Mouse (Mus musculus) heart, adult 2 months (tissue): ENCODE data around the gene Zfp91. TPM values are rescaled to one million over a fixed set of nuclear protein-coding genes. Genes with fewer than 3 reads are reported as not detected.

Experiments used
- DNase-seq, 2 experiments: peaks; one replicate each; pipeline ENCODE4 v3.0.0; 2021
- H3K27ac ChIP-seq: fragments of 200-600 bp; 2 replicates; pipeline ENCODE4 v1.8.1; 2022
- H3K27me3 ChIP-seq: fragments of 200-500 bp; 2 replicates; pipeline ENCODE4 v1.6.1; 2012; ENCODE audit warnings: mild to moderate bottlenecking, low read length, inconsistent platforms, mixed read lengths; ENCODE audit not compliant: control insufficient read depth, insufficient read depth
- H3K36me3 ChIP-seq: fragments of 200-500 bp; 2 replicates; pipeline ENCODE4 v1.6.1; 2012; ENCODE audit warnings: low read length, inconsistent platforms; ENCODE audit not compliant: control insufficient read depth, insufficient read depth
- H3K4me1 ChIP-seq: fragments of 200-500 bp; 2 replicates; pipeline ENCODE4 v1.6.1; 2011; ENCODE audit warnings: low read length; ENCODE audit not compliant: control insufficient read depth, insufficient read depth
- H3K4me3 ChIP-seq: fragments of 200-600 bp; 2 replicates; pipeline ENCODE4 v1.8.1; 2022
- H3K79me2 ChIP-seq: fragments of 200-500 bp; replicated peaks from 2 replicates; pipeline ENCODE4 v1.6.1; 2012; ENCODE audit warnings: mild to moderate bottlenecking, inconsistent platforms, low read length, moderate library complexity, mixed read lengths; ENCODE audit not compliant: control insufficient read depth, insufficient read depth
- H3K9ac ChIP-seq: fragments of 200-500 bp; 2 replicates; pipeline ENCODE4 v1.6.1; 2012; ENCODE audit warnings: low read depth, mild to moderate bottlenecking, control low read depth, inconsistent platforms, low read length, mixed read lengths
- CTCF ChIP-seq: fragments of 200-600 bp; IDR thresholded peaks from 2 replicates; pipeline ENCODE4 v1.8.1; 2022; ENCODE audit warnings: antibody characterized with exemption, mild to moderate bottlenecking, moderate library complexity
- EP300 ChIP-seq: fragments of 200-500 bp; IDR thresholded peaks from 2 replicates; pipeline ENCODE4 v1.6.1; 2011; ENCODE audit warnings: low read depth, low read length, control low read depth; ENCODE audit not compliant: insufficient read depth
- POLR2A ChIP-seq: fragments of 200-500 bp; IDR thresholded peaks from 2 replicates; pipeline ENCODE4 v1.6.1; 2011; ENCODE audit warnings: mild to moderate bottlenecking, low read depth, low read length, control low read depth; ENCODE audit not compliant: insufficient read depth
- WGBS: fragments of 180-500 bp; shearing (Covaris S2); methylation state at CpG from one replicate; pipeline ENCODE4 v1.1.7; 2018; 5-methylcytosine and 5-hydroxymethylcytosine counted together
- intact Hi-C: fragments of 180-260 bp; cut with DNase I; formaldehyde crosslinking; loops from one replicate; pipeline ENCODE4 v1.15.1; 2025
- polyA plus RNA-seq: library from polyadenylated mRNA; depleted of rRNA; stranded (reverse); fragments of >200 nt; gene quantifications from 2 replicates; pipeline ENCODE4 v1.2.3, GENCODE M21; 2012
- total RNA-seq, 2 experiments: library from RNA; stranded (reverse); gene quantifications; 2 replicates each; pipeline ENCODE4 v1.2.3; 2021

The Zfp91 gene
- total and polyA plus RNA-seq, 3 experiments: 17.4 to 84.5 (median 71.9) TPM

DNA sequence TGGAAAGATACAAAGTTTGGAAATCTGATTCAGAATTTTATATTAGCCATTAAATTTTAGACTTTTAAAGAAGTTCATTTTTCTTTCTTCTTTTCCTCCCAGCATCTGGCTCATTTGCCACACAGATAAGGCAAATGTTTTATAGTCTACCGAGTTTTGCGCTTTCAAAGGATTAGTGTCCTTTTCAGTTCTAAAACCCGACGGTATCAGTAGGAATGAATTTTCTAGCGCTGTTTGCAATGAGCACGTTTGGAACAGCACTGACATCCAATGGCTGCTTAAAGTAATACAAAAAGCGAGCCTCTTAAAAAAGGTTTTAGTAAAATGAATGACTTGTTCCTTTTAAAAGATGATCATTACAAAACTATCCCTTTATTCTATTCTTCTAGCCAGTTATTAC, 1.1 kb upstream of the Zfp91 start:
- H3K27me3 ChIP-seq: no peaks in the 10 kb centered on the region
- peaks cover 6% of the 10 kb centered on the region; the same call in 1 of the 2 replicates for H3K36me3 ChIP-seq
- H3K79me2 ChIP-seq: no peaks in the 10 kb centered on the region
- WGBS: under 1% methylated on average over 7 of the region's 7 CpGs
- no peaks in the 10 kb centered on the region; the same call in 1 of the 2 replicates for H3K4me1 ChIP-seq
- TF ChIP-seq EP300 (no peak), CTCF (peak; percentile 73)
- H3K9ac ChIP-seq: no peak overlapping the region
- peak overlapping the region; percentile 99 for H3K27ac ChIP-seq
- intact Hi-C loops: loop anchor here (2.0 to 10.0 kb wide), 5 partner anchors 74 to 1798 kb away; partner anchors contain the start of gene Tle4
- DNase-seq: no peak
- H3K4me3 ChIP-seq: peak overlapping the region; percentile 83

DNA sequence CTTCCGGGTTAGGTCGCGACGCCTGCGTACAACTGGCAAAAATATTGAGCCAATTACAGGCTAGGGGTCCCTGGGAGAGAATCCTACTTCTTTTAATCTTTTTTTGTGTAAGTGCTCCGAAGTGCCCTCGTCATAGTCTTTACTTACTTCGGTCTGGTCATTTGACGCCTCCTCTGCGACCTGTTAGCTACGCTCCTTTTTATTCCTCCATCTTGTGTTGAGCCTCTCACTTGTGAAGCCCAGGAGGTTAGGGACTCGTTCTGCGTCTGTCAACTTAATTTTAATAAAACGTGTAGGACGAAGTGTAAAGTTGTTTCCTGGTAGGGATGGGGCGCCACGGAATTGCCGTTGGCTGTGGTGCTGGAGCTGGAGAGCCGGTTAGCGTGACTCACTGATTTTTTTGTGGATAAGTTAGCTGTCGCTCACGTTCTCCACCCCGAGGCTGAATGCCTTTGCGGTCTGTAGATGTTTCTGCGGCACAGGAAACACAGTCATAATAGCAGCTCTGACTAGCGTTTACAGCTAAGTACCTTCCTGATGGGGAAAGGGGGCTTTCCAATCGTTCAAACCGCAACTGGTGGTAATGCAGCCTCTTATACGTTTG, 504 bp upstream of the Zfp91 start:
- WGBS: under 1% methylated on average over 29 of the region's 29 CpGs
- Histone ChIP-seq H3K4me1 (peaks cover 3% of the 10 kb centered on the region), H3K27ac (peak overlapping the region; percentile 99), H3K9ac (peak overlapping the region; percentile 71), H3K27me3 (no peaks in the 10 kb centered on the region), H3K4me3 (peak overlapping the region; percentile 83), H3K79me2 (no peaks in the 10 kb centered on the region), H3K36me3 (peaks cover 6% of the 10 kb centered on the region; the same call in 1 of the 2 replicates)
- DNase-seq: no peak
- intact Hi-C loops: loop anchor here (2.0 to 10.0 kb wide), 5 partner anchors 74 to 1798 kb away; partner anchors contain the start of gene Tle4
- TF ChIP-seq POLR2A (peak; percentile 73), EP300 (0 out of 2 replicates have a peak, but pooled peaks have one; percentile 4), CTCF (no peak)

DNA sequence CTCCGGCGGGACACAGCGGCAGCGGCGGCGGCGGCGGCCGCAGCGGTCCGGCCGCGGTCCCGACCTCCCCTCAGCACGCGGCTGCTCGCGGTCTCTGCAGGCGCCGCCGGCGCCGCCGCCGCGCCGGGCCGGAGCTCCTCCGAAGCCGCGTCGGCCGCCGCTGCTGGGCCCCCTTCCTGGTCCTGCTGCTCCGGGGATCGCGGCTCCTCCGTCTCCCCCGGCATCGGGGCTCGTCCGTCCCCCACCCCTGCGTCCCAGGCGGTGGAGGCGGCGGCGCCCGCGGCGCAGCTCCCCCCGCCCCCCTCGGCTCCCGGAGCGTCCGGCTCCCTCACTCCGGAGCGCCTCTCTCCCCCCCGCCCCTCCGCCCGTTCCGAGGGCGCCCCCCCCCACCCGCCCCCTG, 816 bp downstream of the Zfp91 start:
- intact Hi-C loops: loop anchor here (5.0 to 10.0 kb wide), 4 partner anchors 203 to 1800 kb away; partner anchors contain the start of gene Tle4
- under 1% methylated on average over 47 of the region's 63 CpGs for WGBS
- H3K79me2 ChIP-seq: no peaks in the 10 kb centered on the region

DNA sequence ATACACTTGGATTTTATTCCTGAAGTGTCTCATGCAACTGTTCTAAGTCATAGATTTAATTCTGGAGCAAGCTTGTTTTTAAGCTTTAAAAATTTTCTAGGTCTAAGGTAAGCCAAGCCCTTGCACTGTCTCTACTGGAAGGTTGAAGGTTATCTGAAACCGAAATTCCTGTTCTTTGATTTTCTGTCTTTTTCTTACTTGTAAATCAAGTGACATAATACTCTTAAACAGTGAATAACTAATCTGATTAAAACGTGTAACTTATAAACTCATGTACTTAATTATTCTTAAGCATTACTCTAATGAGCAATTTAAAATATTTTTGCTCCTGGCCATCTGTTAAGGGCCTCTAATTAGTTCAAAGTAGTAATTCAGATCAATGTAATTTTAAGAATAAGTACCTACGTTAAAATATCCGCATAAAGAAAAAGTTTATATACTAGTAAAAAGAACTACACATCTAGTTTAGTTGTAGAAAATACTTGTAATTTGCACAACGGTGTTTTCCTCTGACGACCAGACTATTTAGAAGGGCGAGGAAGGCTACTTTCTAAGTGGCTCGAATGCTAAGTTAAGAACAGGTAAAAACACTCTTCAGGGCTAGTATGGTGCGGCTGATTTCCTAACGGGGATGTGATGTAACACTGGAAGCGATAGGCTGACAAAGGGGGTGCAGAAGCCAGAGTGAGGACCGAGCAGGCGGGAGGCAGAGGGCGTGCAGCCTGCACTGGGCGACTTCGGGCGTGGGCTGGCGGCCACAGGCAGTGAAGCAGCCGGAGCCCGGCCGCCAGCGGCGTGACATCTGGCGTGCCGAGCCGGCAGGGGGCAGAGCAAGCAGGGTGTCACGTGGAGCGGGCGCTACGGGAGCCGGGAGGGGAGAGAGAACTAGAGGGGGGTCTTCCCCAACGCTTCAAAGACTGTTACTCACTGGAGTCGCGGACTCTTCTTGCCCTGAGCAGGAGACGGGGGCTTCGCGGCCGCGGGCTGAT, 1.6 kb downstream of the Zfp91 start:
- intact Hi-C loops: loop anchor here (5.0 to 10.0 kb wide), 5 partner anchors 202 to 1800 kb away; partner anchors contain the start of gene Tle4

More for the DNA sequence above, 816 bp downstream of the Zfp91 start:
- DNase-seq: no peak
- peak overlapping the region; percentile 83 for H3K4me3 ChIP-seq
- H3K27me3 ChIP-seq: no peaks in the 10 kb centered on the region
- peaks cover 4% of the 10 kb centered on the region for H3K4me1 ChIP-seq
- TF ChIP-seq EP300 (no peak), CTCF (no peak)
- H3K9ac ChIP-seq: peak overlapping the region; percentile 75
- H3K27ac ChIP-seq: peak overlapping the region; percentile 95
- H3K36me3 ChIP-seq: peaks cover 10% of the 10 kb centered on the region

DNA sequence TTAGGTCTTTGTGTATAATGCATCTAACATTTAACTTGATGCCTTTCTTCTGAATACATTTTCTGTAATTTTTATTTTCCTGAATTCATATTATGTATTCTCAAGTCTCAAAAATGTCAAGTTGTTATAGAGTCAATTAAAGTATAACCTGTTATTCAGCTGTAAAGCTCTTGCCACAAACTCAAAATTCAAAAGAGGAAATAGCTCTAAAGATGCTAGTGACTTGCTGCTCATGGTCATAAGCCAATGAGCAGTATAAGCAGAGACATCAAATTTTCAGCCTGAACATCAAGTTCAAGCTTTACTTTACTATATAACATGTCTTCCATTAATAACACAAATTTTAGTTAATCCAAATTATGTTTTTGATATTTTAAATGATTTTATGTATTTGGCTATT, 3.6 kb downstream of the Zfp91 start:
- Histone ChIP-seq H3K4me3 (no peak overlapping the region), H3K27ac (no peak overlapping the region), H3K36me3 (peaks cover 17% of the 10 kb centered on the region), H3K27me3 (no peaks in the 10 kb centered on the region), H3K4me1 (peaks cover 4% of the 10 kb centered on the region), H3K79me2 (no peaks in the 10 kb centered on the region), H3K9ac (no peak overlapping the region)
- intact Hi-C loops: loop anchor here (5.0 to 10.0 kb wide), 3 partner anchors 220 to 1802 kb away; partner anchors contain the start of gene Tle4
- no peak for DNase-seq
- TF ChIP-seq EP300 (no peak), POLR2A (no peak), CTCF (no peak)

More for the DNA sequence above, 1.6 kb downstream of the Zfp91 start:
- peak overlapping the region; percentile 83 for H3K4me3 ChIP-seq
- H3K36me3 ChIP-seq: peaks cover 10% of the 10 kb centered on the region
- DNase-seq: peak; percentile 96 to 98
- peak overlapping the region; percentile 95 for H3K27ac ChIP-seq
- H3K9ac ChIP-seq: peak overlapping the region; percentile 75
- H3K4me1 ChIP-seq: peaks cover 4% of the 10 kb centered on the region
- TF ChIP-seq POLR2A: peak; percentile 73
- TF ChIP-seq EP300: peak; percentile 48; the same call in 1 of the 2 replicates
- peak; percentile 94 for TF ChIP-seq CTCF
- H3K79me2 ChIP-seq: no peaks in the 10 kb centered on the region
- under 1% methylated on average over 39 of the region's 39 CpGs for WGBS
- H3K27me3 ChIP-seq: no peaks in the 10 kb centered on the region
